Mouse (Mus musculus): ENCODE measurements around the gene Spop.
A peak's percentile ranks its signal among the peaks of the same experiment; 100 is the strongest.

Gene Spop

GRCm38 (mm10) chr11:95519996-95520395 is 106.1 kb downstream of the Spop start:
- DNase-seq (ENCODE audit: low spot score in 2 of 2), result no peak

- peak; percentile 77 to 91 for DNase-seq (ENCODE audit: low spot score in 2 of 2)
Observed at GRCm38 (mm10) chr11:95520456-95521072, 106.7 kb downstream of the Spop start.

GRCm38 (mm10) chr11:95521563-95521962 is 107.7 kb downstream of the Spop start:
- DNase-seq (ENCODE audit: low spot score in 2 of 2), result peak; percentile 59 to 73

GRCm38 (mm10) chr11:95527307-95527706 is 113.4 kb downstream of the Spop start:
- no peak for DNase-seq (ENCODE audit: low spot score in 2 of 2)

GRCm38 (mm10) chr11:95528231-95528630 is 114.4 kb downstream of the Spop start:
- no peak for DNase-seq (ENCODE audit: low spot score in 2 of 2)

GRCm38 (mm10) chr11:95532353-95533072 is 118.6 kb downstream of the Spop start:
- no peak for DNase-seq (ENCODE audit: low spot score in 2 of 2)

GRCm38 (mm10) chr11:95533484-95534160 is 119.7 kb downstream of the Spop start:
- DNase-seq (ENCODE audit: low spot score in 2 of 2), result peak; percentile 65 to 85

GRCm38 (mm10) chr11:95538378-95539104 is 124.7 kb downstream of the Spop start:
- no peak for DNase-seq (ENCODE audit: low spot score in 2 of 2)

GRCm38 (mm10) chr11:95540637-95541385 is 126.9 kb downstream of the Spop start:
- DNase-seq (ENCODE audit: low spot score in 2 of 2), result no peak
